Mouse (Mus musculus) adipose tissue, adult 10 weeks (tissue): Measurements from ENCODE around the gene Chrm1. TPM values are rescaled to one million over a fixed set of nuclear protein-coding genes. Genes with fewer than 3 reads are reported as not detected.

Experiments
- polyA plus RNA-seq: library from polyadenylated mRNA; stranded (reverse); fragments of 350-450 nt; fragmentation: Illumina TruSeq; extraction: RNeasy Lipid Tissue Mini Kit (QIAGEN cat#74804); gene quantifications from one replicate; pipeline ENCODE4 v1.2.3, GENCODE M21; 2014; ENCODE audit warnings: low read depth, low replicate concordance

Gene Chrm1
- polyA plus RNA-seq: 0.06 TPM

DNA sequence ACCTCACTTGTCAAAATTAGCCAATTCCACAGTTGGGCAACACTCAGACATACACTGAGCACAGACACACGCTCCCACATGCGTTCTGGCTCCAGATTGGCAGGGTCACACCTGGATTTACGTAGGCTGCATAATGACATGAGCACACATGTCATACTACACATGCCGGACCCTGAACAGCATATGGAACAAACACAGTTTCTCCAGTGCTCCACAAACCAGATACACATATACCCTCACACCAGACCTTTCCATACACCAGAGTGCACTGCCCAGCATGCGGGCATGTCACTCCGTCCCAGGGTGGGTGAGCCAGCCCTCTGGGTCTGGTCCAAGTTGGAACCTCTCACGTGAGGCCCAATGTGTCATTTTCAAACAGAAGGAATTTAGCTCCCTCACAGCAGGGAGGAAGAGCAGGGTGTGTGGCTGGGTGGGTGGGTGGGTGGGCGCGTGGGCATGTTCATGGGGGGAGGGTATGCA is at the start of gene Chrm1:
Gene Chrm1 (plus strand): TSS at position 430 of the 480 bp plus-strand sequence.

DNA sequence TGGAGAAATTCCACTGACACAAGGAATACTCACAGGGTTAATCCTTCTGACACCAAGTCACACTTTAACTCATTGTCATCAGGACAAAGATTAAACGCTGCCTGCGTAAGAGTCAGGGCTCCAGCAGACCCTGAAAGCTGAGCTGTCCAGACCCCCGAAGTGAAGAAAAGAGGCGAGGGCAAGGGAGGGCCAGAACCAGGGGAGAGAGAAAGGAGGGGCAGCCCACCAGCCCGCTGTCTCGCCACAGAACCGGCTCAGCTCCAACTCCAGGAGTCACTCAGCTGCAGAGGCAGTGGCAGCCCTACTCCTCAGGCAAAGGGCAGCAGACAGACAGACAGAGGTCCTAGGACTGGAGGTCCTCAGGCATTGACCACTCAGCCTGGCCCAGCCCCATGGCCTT is 45.7 kb upstream of the Chrm1 start, which contains the start of gene Slc22a6:
Gene Slc22a6 (plus strand): TSS at position 136 of the 400 bp plus-strand sequence.

DNA sequence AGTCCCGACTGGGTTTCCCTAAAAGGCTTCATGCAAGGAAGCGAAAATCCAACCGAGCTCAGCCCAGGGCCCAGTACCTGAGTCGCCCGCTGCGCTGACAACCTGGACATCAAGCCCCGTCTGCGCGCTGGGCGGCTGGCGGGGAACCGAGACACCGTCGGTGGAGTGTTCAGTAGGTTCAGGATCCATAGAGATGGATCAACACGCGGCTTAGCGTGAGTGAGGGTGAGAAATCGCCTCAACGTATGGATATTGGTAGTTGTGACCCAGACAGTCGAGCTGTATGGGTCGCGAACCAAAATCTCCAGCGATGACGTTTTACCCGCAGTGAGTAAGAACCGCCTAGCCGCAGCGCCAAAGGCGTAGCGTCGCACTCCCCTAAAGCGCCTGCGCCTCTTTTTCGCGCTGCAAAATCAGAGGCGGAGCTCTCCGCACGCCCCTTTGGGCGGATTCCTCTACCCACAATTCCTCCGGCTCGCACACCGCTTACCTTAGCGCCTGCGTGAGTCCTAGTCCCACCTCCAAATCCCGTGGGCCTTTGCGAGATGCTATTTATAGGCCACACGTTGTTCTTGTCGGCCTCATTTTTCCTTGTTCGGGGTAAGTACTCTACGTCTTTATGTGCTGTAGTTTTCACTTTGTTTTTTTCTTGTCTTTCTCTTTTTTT is 59.5 kb downstream of the Chrm1 start, which contains the start of gene Slc3a2:
Gene Slc3a2 (minus strand): TSS at position 463 of the 667 bp plus-strand sequence.

Other genes starting within 250 kb of the Chrm1 start
- gene Slc22a8, start 72.5 kb upstream of the Chrm1 start, polyA plus RNA-seq: 0.11 TPM
- not detected for gene Slc22a6, start 45.8 kb upstream of the Chrm1 start, polyA plus RNA-seq
- gene Slc3a2, start 59.6 kb downstream of the Chrm1 start, polyA plus RNA-seq: 327 TPM
- 31.3 TPM for gene Wdr74, start 72.0 kb downstream of the Chrm1 start, polyA plus RNA-seq
- 12.2 TPM for gene 1700092M07Rik, start 76.9 kb downstream of the Chrm1 start, polyA plus RNA-seq
- 114 TPM for gene Stx5a, start 77.6 kb downstream of the Chrm1 start, polyA plus RNA-seq
- 150 TPM for gene Nxf1, start 93.3 kb downstream of the Chrm1 start, polyA plus RNA-seq
- 77.8 TPM for gene Tmem223, start 107.2 kb downstream of the Chrm1 start, polyA plus RNA-seq
- gene Tmem179b, start 110.7 kb downstream of the Chrm1 start, polyA plus RNA-seq: 54.7 TPM
- gene Taf6l, start 122.6 kb downstream of the Chrm1 start, polyA plus RNA-seq: 12.1 TPM
- 104 TPM for gene Polr2g, start 134.8 kb downstream of the Chrm1 start, polyA plus RNA-seq
- 3.0 TPM for gene Zbtb3, start 138.8 kb downstream of the Chrm1 start, polyA plus RNA-seq
- 29.3 TPM for gene Ttc9c, start 155.5 kb downstream of the Chrm1 start, polyA plus RNA-seq
- gene Hnrnpul2, start 156.2 kb downstream of the Chrm1 start, polyA plus RNA-seq: 84.2 TPM
- not detected for gene AC129217.1, start 166.0 kb downstream of the Chrm1 start, polyA plus RNA-seq
- 161 TPM for gene Bscl2, start 173.7 kb downstream of the Chrm1 start, polyA plus RNA-seq
- gene Gng3, start 175.4 kb downstream of the Chrm1 start, polyA plus RNA-seq: 0.31 TPM
- 12.1 TPM for gene Lrrn4cl, start 187.0 kb downstream of the Chrm1 start, polyA plus RNA-seq
- 150 TPM for gene Ubxn1, start 207.7 kb downstream of the Chrm1 start, polyA plus RNA-seq
- gene Uqcc3, start 217.1 kb downstream of the Chrm1 start, polyA plus RNA-seq: 57.7 TPM
- 2.4 TPM for gene Lbhd1, start 219.9 kb downstream of the Chrm1 start, polyA plus RNA-seq
- gene Gm49403, start 220.1 kb downstream of the Chrm1 start, polyA plus RNA-seq: not detected
- gene 1810009A15Rik, start 225.1 kb downstream of the Chrm1 start, polyA plus RNA-seq: 60.0 TPM
- gene Gm49416, start 225.1 kb downstream of the Chrm1 start, polyA plus RNA-seq: not detected
- gene Ints5, start 229.2 kb downstream of the Chrm1 start, polyA plus RNA-seq: 12.0 TPM
- gene Ganab, start 234.3 kb downstream of the Chrm1 start, polyA plus RNA-seq: 130 TPM